Mouse (Mus musculus) retina, adult 2 months (tissue): ENCODE data around the gene Rgs12.

Source experiments
- DNase-seq: peaks from one replicate; pipeline ENCODE4 v3.0.0-alpha.2; 2012; ENCODE audit warnings: low read depth, low spot score

The Rgs12 gene

GRCm38 (mm10) chr5:35079101-35079500, 129.9 kb downstream of the Rgs12 start:
- DNase-seq, result no peak

DNA sequence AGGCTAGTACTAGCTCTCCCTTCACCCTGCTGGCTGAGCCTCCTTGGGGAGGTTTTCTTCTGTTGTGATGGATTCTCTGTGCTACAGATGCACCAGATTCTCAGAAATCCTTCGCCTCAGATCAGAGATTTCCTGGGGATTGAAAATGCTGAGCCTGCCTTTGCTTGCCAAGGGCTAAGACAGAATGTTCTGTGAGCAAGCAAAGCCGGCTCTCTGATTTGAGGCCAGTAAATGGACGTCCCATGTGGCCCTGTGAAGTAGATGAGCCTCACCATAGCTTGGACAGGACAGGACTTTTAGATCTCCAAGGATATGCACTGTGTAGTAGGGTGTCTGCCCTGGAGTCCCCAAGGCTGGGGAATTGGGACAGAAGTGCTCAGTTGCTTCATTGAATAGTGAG, 135.7 kb downstream of the Rgs12 start:
- DNase-seq, result no peak

DNA sequence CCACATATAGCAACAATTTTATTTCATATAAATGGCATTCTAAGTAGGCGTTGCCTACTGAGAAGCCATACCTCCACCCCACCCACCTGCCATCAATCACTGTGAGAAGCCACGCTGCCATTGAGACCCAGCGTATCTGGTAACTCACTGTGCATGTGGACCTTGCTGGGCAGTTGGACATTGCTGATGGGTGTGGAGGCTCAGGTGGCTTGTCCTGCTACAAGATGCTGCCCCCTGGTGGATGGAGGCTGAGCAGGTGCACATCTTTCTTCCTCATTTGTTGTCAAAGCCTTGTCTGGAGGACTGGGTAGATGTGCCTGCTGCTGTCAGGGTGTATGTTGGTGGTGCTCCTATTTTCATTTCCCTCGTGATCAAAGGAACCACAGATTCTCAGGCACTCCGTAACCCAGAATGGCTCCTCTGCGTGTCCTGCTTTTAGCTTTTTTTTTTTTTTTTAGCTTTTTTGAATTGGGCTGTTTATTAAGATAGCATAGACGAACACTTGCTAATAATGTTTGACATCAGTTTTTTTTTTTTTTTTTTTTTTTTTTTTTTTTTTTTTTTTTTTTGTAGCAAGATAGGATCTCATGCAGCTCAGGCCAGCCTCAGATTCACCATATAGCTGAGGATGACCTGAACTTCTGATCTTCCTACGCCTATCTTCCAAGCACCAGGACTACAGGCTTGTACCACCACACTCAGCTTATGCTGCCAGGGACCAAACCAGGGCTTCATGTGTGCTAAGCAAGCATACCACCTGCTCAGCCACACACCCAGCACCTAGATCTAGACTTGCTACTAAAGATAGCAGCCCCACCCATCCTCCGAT, 139.8 kb downstream of the Rgs12 start:
- DNase-seq, result peak; percentile 47
